Mouse (Mus musculus) liver, adult 2 months (tissue): ENCODE measurements around the gene Stx4a.

Source experiments
- CTCF ChIP-seq: fragments of 200-500 bp; IDR thresholded peaks from 2 replicates; pipeline ENCODE4 v1.5.1; 2011; ENCODE audit warnings: low read depth, low read length, control low read depth
- POLR2A ChIP-seq: fragments of 200-500 bp; IDR thresholded peaks from 2 replicates; pipeline ENCODE4 v1.6.1; 2011; ENCODE audit warnings: low read length, control low read depth; ENCODE audit not compliant: insufficient read depth; ENCODE audit errors: extremely low read depth

DNA sequence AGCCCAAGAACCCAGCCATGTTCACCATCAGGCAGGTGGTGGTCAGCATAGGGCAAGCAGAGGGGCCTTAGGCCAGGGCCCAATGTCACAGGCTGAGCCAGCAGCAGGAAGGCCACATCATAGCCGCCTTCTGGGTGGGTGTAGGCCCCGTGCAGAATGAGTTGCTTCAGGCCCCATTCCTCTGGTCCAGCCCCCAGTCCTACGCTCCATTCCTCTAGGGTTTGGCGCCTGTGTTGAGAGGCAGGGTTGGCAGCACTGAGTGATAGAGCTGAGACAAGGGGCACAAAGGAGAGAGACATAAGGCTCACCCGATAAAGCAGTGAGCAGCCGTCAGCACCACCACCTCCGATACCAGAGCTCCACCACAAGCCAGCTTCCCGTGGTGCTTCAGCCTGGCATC lies 63.1 kb downstream of the Stx4a start:
- TF ChIP-seq CTCF (no peak), POLR2A (no peak)
